ENCODE assay signal across 8 mouse cellular contexts in the genomic region with DNA sequence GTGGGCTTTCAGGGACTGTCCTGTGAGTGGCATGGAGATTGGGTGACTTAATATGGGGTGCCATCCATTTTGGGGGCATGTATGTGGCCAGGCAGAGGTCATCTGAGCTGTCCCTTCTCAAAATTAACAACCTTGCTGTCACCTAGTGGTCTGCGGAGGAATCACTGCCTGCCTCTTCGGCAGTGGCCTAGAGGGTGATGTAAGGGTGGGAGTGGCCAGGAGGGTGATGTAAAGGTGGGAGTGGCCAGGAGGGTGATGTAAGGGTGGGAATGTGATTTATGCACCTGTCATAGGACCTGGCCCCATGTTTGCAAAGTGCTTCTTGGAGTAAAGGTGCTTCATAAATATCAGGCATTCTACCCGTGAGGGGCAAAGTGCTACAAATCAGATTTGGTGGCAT.
DNase-seq lines count a peak whose midpoint lies in the region; ATAC-seq and TF ChIP-seq lines count a peak whose summit lies in the region.

No protein-coding gene starts in this region.

- H3K9me3 ChIP-seq in intestine, embryonic 16.5 days (ENCODE audit: control insufficient read depth, low read length) = no peaks in the 10 kb centered on the region
- no peaks in the 10 kb centered on the region for H3K9me3 ChIP-seq in neural tube, embryonic 12.5 days

- no peak overlapping the region for H3K4me3 ChIP-seq in thymus, adult 2 months (ENCODE audit: control insufficient read depth, insufficient read depth, low read length)
- H3K4me3 ChIP-seq in intestine, embryonic 16.5 days (ENCODE audit: low read length) = no peak overlapping the region
- H3K4me3 ChIP-seq in neural tube, embryonic 12.5 days = no peak overlapping the region

- ATAC-seq in intestine, embryonic 16.5 days = peak; percentile 87
- peak; percentile 82 for ATAC-seq in neural tube, embryonic 12.5 days (ENCODE audit: low FRiP score, low read depth)

- H3K27me3 ChIP-seq in thymus, adult 2 months (ENCODE audit: control insufficient read depth, insufficient read depth, low read length) = no peaks in the 10 kb centered on the region
- no peaks in the 10 kb centered on the region for H3K27me3 ChIP-seq in intestine, embryonic 16.5 days (replicated peaks; ENCODE audit: control insufficient read depth, insufficient read depth, low read length)
- no peaks in the 10 kb centered on the region for H3K27me3 ChIP-seq in neural tube, embryonic 12.5 days (replicated peaks)

- no peaks in the 10 kb centered on the region for H3K36me3 ChIP-seq in thymus, adult 2 months (ENCODE audit: control insufficient read depth, insufficient read depth, low read length)
- no peaks in the 10 kb centered on the region for H3K36me3 ChIP-seq in intestine, embryonic 16.5 days (ENCODE audit: control insufficient read depth, insufficient read depth, low read length)
- peaks cover 10% of the 10 kb centered on the region; the same call in 1 of the 2 replicates for H3K36me3 ChIP-seq in neural tube, embryonic 12.5 days

- no peak overlapping the region for H3K9ac ChIP-seq in intestine, embryonic 16.5 days (ENCODE audit: low read depth, low read length)
- no peak overlapping the region for H3K9ac ChIP-seq in neural tube, embryonic 12.5 days

- peak; percentile 17; the same call in 1 of the 2 replicates for TF ChIP-seq CTCF in thymus, adult 2 months (IDR thresholded peaks at IDR 0.05; ENCODE audit: borderline replicate concordance, control insufficient read depth, extremely low read depth, insufficient read depth, low read length, poor library complexity)

- TF ChIP-seq POLR2A in thymus, adult 2 months (IDR thresholded peaks at IDR 0.05; ENCODE audit: control insufficient read depth, extremely low read depth, insufficient read depth, low read length, poor library complexity) = no peak

- no peak overlapping the region for H3K27ac ChIP-seq in thymus, adult 2 months (ENCODE audit: control insufficient read depth, insufficient read depth, low read length)
- no peak overlapping the region for H3K27ac ChIP-seq in intestine, embryonic 16.5 days (ENCODE audit: low read length)
- no peak overlapping the region for H3K27ac ChIP-seq in neural tube, embryonic 12.5 days

- no peak for DNase-seq in thymus, adult 2 months
- no peak for DNase-seq in thymus, postnatal 25 days
- peak; percentile 70 for DNase-seq in embryo, embryonic 10 days (ENCODE audit: low spot score)
- DNase-seq in right cerebral cortex, postnatal 25 days = no peak
- DNase-seq in frontal cortex, postnatal 25 days (ENCODE audit: low spot score in 2 of 2) = no peak
- no peak for DNase-seq in urinary bladder, postnatal 4 days (ENCODE audit: low spot score in 2 of 2)

- WGBS in thymus, adult 2 months = 36% methylated on average over 3 of the region's 3 CpGs
- WGBS in intestine, embryonic 16.5 days = 28% methylated on average over 3 of the region's 3 CpGs
- 34% methylated on average over 3 of the region's 3 CpGs for WGBS in neural tube, embryonic 12.5 days

- H3K4me1 ChIP-seq in thymus, adult 2 months (replicated peaks; ENCODE audit: control insufficient read depth, insufficient read depth, low read length) = no peaks in the 10 kb centered on the region
- no peaks in the 10 kb centered on the region for H3K4me1 ChIP-seq in intestine, embryonic 16.5 days (ENCODE audit: control insufficient read depth, insufficient read depth, low read length)
- no peaks in the 10 kb centered on the region; the same call in none of the 2 replicates for H3K4me1 ChIP-seq in neural tube, embryonic 12.5 days

- H3K4me2 ChIP-seq in intestine, embryonic 16.5 days (ENCODE audit: low read depth, low read length) = no peak overlapping the region
- no peak overlapping the region for H3K4me2 ChIP-seq in neural tube, embryonic 12.5 days (replicated peaks)
